Mouse (Mus musculus): ENCODE data around the gene Gm14085.

DNA sequence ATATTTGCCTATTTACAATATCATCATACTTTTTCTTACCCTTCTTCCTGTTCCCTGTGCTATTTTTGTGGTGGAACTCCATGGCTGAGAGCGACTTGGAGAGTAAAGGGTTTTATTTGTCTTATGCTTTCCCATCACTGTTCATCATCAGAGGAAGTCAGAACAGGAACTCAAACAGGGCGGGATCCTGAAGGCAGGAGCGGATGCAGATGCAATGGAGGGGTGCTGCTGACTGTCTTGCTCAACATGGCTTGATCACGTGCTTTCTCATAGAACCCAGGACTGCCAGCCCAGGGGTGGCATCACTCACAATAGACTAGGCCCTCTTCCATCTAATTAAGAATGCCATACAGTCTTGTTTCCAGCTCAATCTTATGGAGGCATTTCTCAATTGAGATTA lies 34.4 kb upstream of the Gm14085 start:
- TF ChIP-seq NANOG (IDR thresholded peaks at IDR 0.05; ENCODE audit: borderline replicate concordance, low read length) (no peak), CTCF (conservative IDR thresholded peaks at IDR 0.05; ENCODE audit: low read length) (no peak), POU5F1 (IDR thresholded peaks at IDR 0.05; ENCODE audit: borderline replicate concordance, low read length) (no peak)
